Mouse (Mus musculus): ENCODE results near the gene Fbxo21.

Gene Fbxo21

GRCm38 (mm10) chr5:117976657-117977500 is at the start of gene Fbxo21:
Gene Fbxo21 (plus strand): TSS chr5:117976730.
- peak; percentile 97 for DNase-seq

- DNase-seq: no peak
These were observed 48.0 kb upstream of the Fbxo21 start for GRCm38 (mm10) chr5:117928553-117928952.

- DNase-seq: no peak
These were observed 44.3 kb upstream of the Fbxo21 start for GRCm38 (mm10) chr5:117932222-117932621.

- peak; percentile 83 for DNase-seq
These were observed 43.7 kb upstream of the Fbxo21 start for GRCm38 (mm10) chr5:117932862-117933261.

GRCm38 (mm10) chr5:117936346-117936745 is 40.2 kb upstream of the Fbxo21 start:
- DNase-seq: no peak

GRCm38 (mm10) chr5:117937186-117937585 is 39.3 kb upstream of the Fbxo21 start:
- no peak for DNase-seq

GRCm38 (mm10) chr5:117938182-117938581 is 38.3 kb upstream of the Fbxo21 start:
- DNase-seq: peak; percentile 20

GRCm38 (mm10) chr5:117939402-117939801 is 37.1 kb upstream of the Fbxo21 start:
- peak; percentile 36 for DNase-seq

GRCm38 (mm10) chr5:117941552-117941951 is 35.0 kb upstream of the Fbxo21 start:
- DNase-seq: no peak

GRCm38 (mm10) chr5:117946605-117947004 is 29.9 kb upstream of the Fbxo21 start:
- DNase-seq: peak; percentile 33

- DNase-seq: no peak
These were observed 27.1 kb upstream of the Fbxo21 start for GRCm38 (mm10) chr5:117949393-117949792.

- DNase-seq: no peak
These were observed 22.6 kb upstream of the Fbxo21 start for GRCm38 (mm10) chr5:117953893-117954292.

- no peak for DNase-seq
These were observed 22.1 kb upstream of the Fbxo21 start for GRCm38 (mm10) chr5:117954429-117954828.

GRCm38 (mm10) chr5:117955675-117956420 is 20.7 kb upstream of the Fbxo21 start:
- no peak for DNase-seq

GRCm38 (mm10) chr5:117964750-117965149 is 11.8 kb upstream of the Fbxo21 start:
- no peak for DNase-seq

- no peak for DNase-seq
These were observed 9.6 kb upstream of the Fbxo21 start for GRCm38 (mm10) chr5:117966956-117967355.

GRCm38 (mm10) chr5:117967659-117968069 is 8.9 kb upstream of the Fbxo21 start:
- DNase-seq: no peak

GRCm38 (mm10) chr5:117969681-117970427 is 6.7 kb upstream of the Fbxo21 start:
- no peak for DNase-seq

GRCm38 (mm10) chr5:117976263-117976656 is 270 bp upstream of the Fbxo21 start:
- no peak for DNase-seq

- peak; percentile 38 for DNase-seq
These were observed 1.1 kb downstream of the Fbxo21 start for GRCm38 (mm10) chr5:117977501-117978158.

- no peak for DNase-seq
These were observed 1.7 kb downstream of the Fbxo21 start for GRCm38 (mm10) chr5:117978159-117978697.

GRCm38 (mm10) chr5:117979082-117979481 is 2.6 kb downstream of the Fbxo21 start:
- DNase-seq: no peak

All from right cerebral cortex, adult 18-20 months (tissue).